Mouse (Mus musculus) limb, embryonic 14.5 days (tissue): ENCODE data around the gene Chrna1. TPM values are rescaled to one million over a fixed set of nuclear protein-coding genes. Genes with fewer than 3 reads are reported as not detected.

Experiments
- ATAC-seq: fragments of 200-750 bp; cut with Nextera tagmentation; 2 replicates; pipeline ENCODE4 v1.8.0; 2017; ENCODE audit warnings: low read depth, moderate number of reproducible peaks, moderate TSS enrichment; ENCODE audit not compliant: low FRiP score
- DNase-seq: peaks from one replicate; pipeline ENCODE4 v3.0.0-alpha.2; 2015; ENCODE audit warnings: low spot score
- H3K27ac ChIP-seq: fragments of 300-500 bp; sonication (generic); replicated peaks from 2 replicates; pipeline ENCODE4 v1.5.1; 2014; ENCODE audit warnings: low read depth, mild to moderate bottlenecking, low read length, moderate library complexity, mixed read lengths
- H3K27me3 ChIP-seq: fragments of 300-500 bp; sonication (generic); 2 replicates; pipeline ENCODE4 v1.6.1; 2014; ENCODE audit warnings: low read length, mixed read lengths; ENCODE audit not compliant: control insufficient read depth, insufficient read depth
- H3K36me3 ChIP-seq: fragments of 300-500 bp; sonication (generic); 2 replicates; pipeline ENCODE4 v1.6.1; 2014; ENCODE audit warnings: mild to moderate bottlenecking, low read length, moderate library complexity, mixed read lengths; ENCODE audit not compliant: control insufficient read depth, insufficient read depth
- H3K4me1 ChIP-seq: fragments of 300-500 bp; sonication (generic); 2 replicates; pipeline ENCODE4 v1.6.1; 2014; ENCODE audit warnings: antibody characterized with exemption, low read length, mixed read lengths; ENCODE audit not compliant: control insufficient read depth, insufficient read depth
- H3K4me2 ChIP-seq: fragments of 300-500 bp; sonication (generic); replicated peaks from 2 replicates; pipeline ENCODE4 v1.6.1; 2014; ENCODE audit warnings: low read depth, mild to moderate bottlenecking, low read length, moderate library complexity; ENCODE audit not compliant: severe bottlenecking
- H3K4me3 ChIP-seq: fragments of 300-500 bp; sonication (generic); replicated peaks from 2 replicates; pipeline ENCODE4 v1.5.1; 2014; ENCODE audit warnings: low read length
- H3K9ac ChIP-seq: fragments of 300-500 bp; sonication (generic); 2 replicates; pipeline ENCODE4 v1.6.1; 2014; ENCODE audit warnings: mild to moderate bottlenecking, low read depth, low read length, moderate library complexity; ENCODE audit not compliant: severe bottlenecking
- H3K9me3 ChIP-seq: fragments of 300-500 bp; sonication (generic); 2 replicates; pipeline ENCODE4 v1.6.1; 2016; ENCODE audit warnings: low read length; ENCODE audit not compliant: control insufficient read depth
- POLR2A ChIP-seq: fragments of 200-500 bp; IDR thresholded peaks from 2 replicates; pipeline ENCODE4 v1.8.0; 2012; ENCODE audit warnings: inconsistent platforms, mild to moderate bottlenecking, moderate library complexity, borderline replicate concordance; ENCODE audit not compliant: insufficient read depth, insufficient read length; ENCODE audit errors: extremely low read depth
- WGBS: fragments of 180-500 bp; shearing (Covaris S2); extraction: QIAGEN DNeasy Blood & Tissue Kit; methylation state at CpG from one replicate; pipeline ENCODE4 v1.1.7; 2014; 5-methylcytosine and 5-hydroxymethylcytosine counted together
- polyA plus RNA-seq, 2 experiments: library from polyadenylated mRNA; depleted of rRNA in 1 of 2; stranded (reverse) in 1 of 2; unstranded in 1 of 2; fragments of >200 nt; fragmentation: Nextera tagmentation in 1 of 2; extraction: Ambion mirVana in 1 of 2; gene quantifications; 2 replicates each; pipeline versions ENCODE4 v1.2.1 to v1.2.3; 2012 to 2014

Gene Chrna1
- polyA plus RNA-seq, 2 experiments = 8.9 to 19.4 TPM

DNA sequence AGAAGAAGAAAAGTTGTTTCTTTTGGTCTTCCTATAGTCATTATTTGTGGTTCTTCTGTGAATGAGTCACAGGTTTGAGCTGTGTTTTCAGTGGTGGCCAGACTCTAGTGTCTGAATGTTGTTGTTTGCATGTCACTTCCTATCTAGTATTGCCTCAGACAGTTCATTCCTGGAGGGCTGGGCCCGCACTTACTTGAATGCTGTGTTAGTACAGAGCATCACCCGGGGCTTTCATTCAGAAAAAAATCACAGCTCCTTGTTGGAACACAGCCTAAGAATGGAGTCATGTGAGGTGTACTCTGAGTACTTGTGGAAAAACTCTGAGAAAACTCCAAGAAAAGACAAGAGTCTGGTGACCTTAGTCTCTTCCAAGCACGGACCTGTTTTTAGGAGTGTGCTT is 27.2 kb downstream of the Chrna1 start:
- H3K9me3 ChIP-seq = no peaks in the 10 kb centered on the region
- H3K27ac ChIP-seq = no peak overlapping the region
- ATAC-seq (no peak), DNase-seq (no peak)
- no peak overlapping the region for H3K4me3 ChIP-seq
- H3K36me3 ChIP-seq = no peaks in the 10 kb centered on the region
- 51% methylated on average over 3 of the region's 3 CpGs for WGBS
- no peak for TF ChIP-seq POLR2A
- H3K4me2 ChIP-seq = no peak overlapping the region
- no peak overlapping the region for H3K9ac ChIP-seq
- H3K4me1 ChIP-seq = no peaks in the 10 kb centered on the region
- no peaks in the 10 kb centered on the region for H3K27me3 ChIP-seq

DNA sequence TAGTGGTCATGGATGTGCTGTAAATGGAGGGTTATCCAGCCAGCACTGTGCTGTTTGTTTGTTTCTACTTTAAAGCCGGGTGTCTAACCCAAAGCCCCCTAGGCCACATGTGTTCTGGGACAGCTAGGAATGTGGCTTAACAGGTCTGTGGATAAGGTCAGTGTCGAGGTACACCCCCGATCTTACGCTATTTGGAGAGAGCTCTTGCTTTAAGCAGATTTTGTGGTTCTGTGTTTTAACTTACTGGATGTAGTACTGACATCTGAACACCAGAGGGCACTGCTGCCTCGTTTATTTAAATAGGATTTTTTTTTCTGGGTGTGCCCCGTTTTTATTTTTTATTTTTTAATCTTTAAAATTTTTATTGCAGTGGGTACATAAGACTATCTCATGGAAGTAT is 29.4 kb downstream of the Chrna1 start:
- Histone ChIP-seq H3K4me1 (peaks cover under 1% of the 10 kb centered on the region), H3K36me3 (no peaks in the 10 kb centered on the region), H3K9me3 (no peaks in the 10 kb centered on the region), H3K4me2 (peak overlapping the region; percentile 30), H3K27me3 (no peaks in the 10 kb centered on the region), H3K27ac (no peak overlapping the region), H3K9ac (no peak overlapping the region), H3K4me3 (0 out of 2 replicates have a peak overlapping the region, but pooled peaks have one; percentile 8)
- DNase-seq = peak; percentile 63
- no peak for ATAC-seq
- WGBS = 15% methylated on average over 6 of the region's 6 CpGs
- TF ChIP-seq POLR2A = no peak

DNA sequence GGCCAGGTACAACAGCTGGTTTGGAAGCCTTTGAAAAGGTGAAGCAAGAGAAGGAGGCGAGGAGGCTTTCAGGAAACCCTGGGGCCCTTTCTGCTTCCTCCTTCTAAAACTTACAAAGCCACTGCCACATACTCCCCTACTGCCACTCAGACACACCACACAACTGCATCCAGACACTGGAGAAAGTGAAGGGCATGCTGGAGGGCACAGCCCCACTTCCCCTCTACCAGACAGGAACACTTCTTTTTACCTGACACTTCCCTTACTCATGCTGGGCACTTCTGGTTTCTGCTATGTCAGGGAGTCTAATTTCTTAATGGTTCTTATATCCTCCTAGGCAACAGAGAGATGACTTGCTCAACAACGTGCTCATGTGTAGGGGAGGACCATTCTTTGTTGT is 31.6 kb downstream of the Chrna1 start:
- 51% methylated on average over 2 of the region's 2 CpGs for WGBS
- H3K4me1 ChIP-seq = peaks cover 5% of the 10 kb centered on the region
- no peak overlapping the region for H3K4me3 ChIP-seq

DNA sequence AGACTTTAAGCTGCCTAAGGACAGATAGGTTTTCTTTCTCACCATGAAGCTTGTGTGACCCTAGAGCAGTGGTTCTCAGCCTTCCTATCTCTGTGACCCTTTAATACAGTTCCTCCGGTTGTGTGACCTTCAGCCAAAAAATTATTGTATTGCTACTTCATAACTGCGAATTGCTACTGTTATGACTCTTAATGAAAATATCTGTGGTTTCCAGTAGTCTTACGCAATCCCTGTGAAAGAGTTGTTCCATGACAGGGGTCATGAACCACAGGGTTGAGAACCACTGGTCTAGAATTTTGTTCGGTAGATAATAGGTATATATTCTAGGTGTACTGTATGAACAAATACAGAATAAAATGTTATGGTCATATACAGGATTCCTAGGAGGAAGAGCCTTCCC is 32.9 kb downstream of the Chrna1 start:
- H3K4me1 ChIP-seq = peaks cover 5% of the 10 kb centered on the region
- no peaks in the 10 kb centered on the region for H3K27me3 ChIP-seq
- H3K9me3 ChIP-seq = no peaks in the 10 kb centered on the region
- no peaks in the 10 kb centered on the region for H3K36me3 ChIP-seq
- WGBS = 89% methylated on average over 4 of the region's 4 CpGs
- no peak overlapping the region for H3K27ac ChIP-seq
- no peak for ATAC-seq
- H3K4me2 ChIP-seq = no peak overlapping the region
- H3K9ac ChIP-seq = no peak overlapping the region
- DNase-seq = no peak
- H3K4me3 ChIP-seq = no peak overlapping the region
- no peak for TF ChIP-seq POLR2A

More for the DNA sequence above, 31.6 kb downstream of the Chrna1 start:
- H3K9me3 ChIP-seq = no peaks in the 10 kb centered on the region
- ATAC-seq (no peak), DNase-seq (no peak)
- no peak overlapping the region for H3K9ac ChIP-seq
- no peaks in the 10 kb centered on the region for H3K27me3 ChIP-seq
- H3K36me3 ChIP-seq = no peaks in the 10 kb centered on the region
- H3K4me2 ChIP-seq = no peak overlapping the region
- no peak for TF ChIP-seq POLR2A
- H3K27ac ChIP-seq = no peak overlapping the region

DNA sequence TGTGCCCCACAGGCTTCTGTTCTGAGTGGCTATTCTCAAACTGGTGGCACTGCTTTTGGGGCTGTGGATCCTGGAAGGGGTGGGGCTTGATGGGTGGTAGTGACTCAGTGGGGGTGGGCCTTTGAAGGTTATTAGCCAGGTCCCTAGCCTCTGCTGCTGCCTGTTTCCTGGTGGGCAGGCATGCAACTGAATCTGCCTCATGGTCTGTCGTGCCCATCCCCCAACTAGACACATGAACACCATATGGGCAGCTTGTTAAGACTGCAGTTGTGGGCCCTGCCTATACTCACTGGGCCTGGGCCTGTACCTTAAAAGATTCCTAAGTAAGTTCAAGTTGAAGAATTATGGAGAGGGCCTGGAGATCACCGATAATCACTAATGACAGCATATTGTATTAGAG is 34.6 kb downstream of the Chrna1 start:
- no peaks in the 10 kb centered on the region for H3K27me3 ChIP-seq
- no peak overlapping the region for H3K9ac ChIP-seq
- H3K9me3 ChIP-seq = no peaks in the 10 kb centered on the region
- TF ChIP-seq POLR2A = no peak
- no peaks in the 10 kb centered on the region for H3K36me3 ChIP-seq
- ATAC-seq (peak; percentile 41), DNase-seq (no peak)
- H3K4me1 ChIP-seq = peaks cover 13% of the 10 kb centered on the region
- H3K4me2 ChIP-seq = no peak overlapping the region
- WGBS = 12% methylated on average over 2 of the region's 2 CpGs
- H3K27ac ChIP-seq = no peak overlapping the region
- no peak overlapping the region for H3K4me3 ChIP-seq
